Mouse (Mus musculus): Measurements from ENCODE around the gene Tmem214.

DNA sequence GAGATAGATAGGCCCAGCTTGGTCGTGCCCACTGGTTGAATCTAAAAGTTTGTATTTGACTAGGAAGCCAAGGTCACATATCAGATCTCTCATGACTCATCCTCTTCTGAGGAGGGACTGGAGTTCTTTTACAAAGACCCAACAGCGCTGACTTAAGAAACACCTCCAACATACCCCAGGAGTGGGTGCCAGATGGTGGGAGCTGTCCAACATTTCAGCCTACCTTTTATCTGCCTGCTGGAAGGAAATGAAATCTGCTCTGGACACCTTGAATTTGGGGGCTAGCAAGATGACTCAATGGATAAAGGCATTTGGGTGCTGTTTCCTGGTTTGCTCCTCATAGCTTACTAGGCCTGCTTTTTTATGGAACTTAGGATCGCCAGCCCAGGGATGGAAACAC, 25.9 kb upstream of the Tmem214 start:
- no peak for TF ChIP-seq POLR2A (IDR thresholded peaks at IDR 0.05; ENCODE audit: low read depth, low read length)
- TF ChIP-seq CTCF (IDR thresholded peaks at IDR 0.05; ENCODE audit: borderline replicate concordance, insufficient read depth, low read length) = no peak

All from embryonic fibroblast, embryonic 13.5 days (primary cell).